Mouse (Mus musculus) adrenal gland, adult 2 months (tissue): ENCODE measurements around the gene Uspl1. TPM values are rescaled to one million over a fixed set of nuclear protein-coding genes. Genes with fewer than 3 reads are reported as not detected.
A peak's percentile ranks its signal among the peaks of the same experiment; 100 is the strongest.

Experiments used
- DNase-seq: peaks from one replicate; pipeline ENCODE4 v3.0.0; 2021
- microRNA-seq, 2 experiments: library from miRNA; unstranded; fragments of <30 nt; microRNA quantifications; one replicate each; pipeline ENCODE4 v1.2.0; 2021
- polyA plus RNA-seq: library from polyadenylated mRNA; depleted of rRNA; stranded (reverse); fragments of >200 nt; gene quantifications from 2 replicates; pipeline ENCODE4 v1.2.3, GENCODE M21; 2012; rRNA removed
- total RNA-seq, 2 experiments: library from RNA; stranded (reverse); gene quantifications; 2 replicates each; pipeline ENCODE4 v1.2.3; 2021

Uspl1 gene
- total and polyA plus RNA-seq, 3 experiments: 4.2 to 40.7 (median 28.5) TPM

DNA sequence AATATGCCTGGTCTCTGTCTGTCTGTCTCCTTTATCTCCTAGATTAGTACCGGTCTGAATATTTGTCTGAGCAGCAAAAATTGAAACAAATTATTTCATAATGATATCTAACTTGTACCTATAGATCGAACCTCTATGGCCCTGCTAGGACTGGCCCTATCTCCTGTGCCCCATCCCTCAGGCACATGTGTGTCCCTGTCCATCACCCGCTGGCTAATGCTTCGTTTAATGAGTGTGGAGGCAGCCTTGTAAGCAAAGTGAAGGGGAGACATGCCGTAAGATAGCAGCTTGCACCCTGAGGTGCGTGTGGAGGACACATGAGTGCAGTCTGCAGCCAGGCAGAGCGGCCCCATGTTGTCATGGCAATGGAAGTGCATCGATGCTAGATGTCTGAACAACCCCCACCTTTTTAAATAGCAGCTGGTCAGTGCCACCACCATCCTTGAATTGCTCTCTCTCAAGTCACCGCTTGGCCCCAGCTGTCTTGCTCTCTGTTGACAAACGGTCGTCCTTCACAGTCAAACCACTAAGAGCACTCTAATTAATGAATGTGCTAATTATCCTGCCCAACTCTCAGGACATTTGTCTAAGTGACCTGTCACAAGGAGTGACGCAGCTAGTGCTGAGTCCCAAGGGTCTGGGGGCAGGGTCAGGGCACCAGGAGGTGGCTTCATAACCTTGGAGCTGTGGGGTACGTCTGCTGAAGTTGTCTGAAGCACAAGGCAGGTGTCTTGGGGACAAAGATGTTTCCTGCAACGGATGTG lies 73.5 kb downstream of the Uspl1 start:
- no peak for DNase-seq

DNA sequence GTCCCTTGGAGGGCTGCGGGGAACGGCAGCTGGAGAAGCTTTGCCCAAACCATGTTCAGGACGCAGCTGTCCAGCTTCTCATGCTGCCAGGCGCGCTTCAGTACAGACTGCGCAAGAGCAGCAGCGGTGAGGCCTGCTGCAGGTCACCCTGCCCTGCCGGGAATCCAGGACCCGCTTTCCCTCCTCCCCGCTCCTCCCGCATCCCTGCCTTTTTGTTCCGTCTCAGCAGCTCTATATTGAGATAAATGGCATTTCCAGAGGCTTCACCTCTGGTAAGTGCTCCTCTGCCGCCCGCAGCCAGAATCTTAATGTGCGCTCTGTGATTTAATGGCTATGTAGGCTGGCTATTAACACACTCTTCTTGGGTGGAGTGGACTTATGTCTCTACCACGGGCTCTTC lies 74.9 kb downstream of the Uspl1 start:
- no peak for DNase-seq

DNA sequence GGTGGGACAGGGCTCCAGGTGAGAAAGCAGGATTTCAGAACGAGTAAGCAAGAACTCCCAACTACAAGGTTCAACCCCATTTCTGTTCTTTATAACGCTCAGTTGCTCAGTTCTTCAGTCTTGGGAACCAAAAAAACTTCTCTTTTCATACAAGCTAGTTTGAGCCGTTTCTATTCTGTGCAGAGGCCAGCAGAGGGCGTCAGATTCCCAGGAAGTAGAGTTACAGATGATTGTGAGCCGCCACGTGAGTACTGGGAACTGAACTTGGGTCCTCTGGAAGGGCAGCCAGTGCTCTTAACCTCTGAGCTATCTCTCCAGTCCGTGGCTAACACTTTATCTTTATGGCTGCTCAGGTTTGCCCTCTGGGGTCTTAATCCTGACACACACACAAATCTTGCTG lies 77.3 kb downstream of the Uspl1 start:
- no peak for DNase-seq

DNA sequence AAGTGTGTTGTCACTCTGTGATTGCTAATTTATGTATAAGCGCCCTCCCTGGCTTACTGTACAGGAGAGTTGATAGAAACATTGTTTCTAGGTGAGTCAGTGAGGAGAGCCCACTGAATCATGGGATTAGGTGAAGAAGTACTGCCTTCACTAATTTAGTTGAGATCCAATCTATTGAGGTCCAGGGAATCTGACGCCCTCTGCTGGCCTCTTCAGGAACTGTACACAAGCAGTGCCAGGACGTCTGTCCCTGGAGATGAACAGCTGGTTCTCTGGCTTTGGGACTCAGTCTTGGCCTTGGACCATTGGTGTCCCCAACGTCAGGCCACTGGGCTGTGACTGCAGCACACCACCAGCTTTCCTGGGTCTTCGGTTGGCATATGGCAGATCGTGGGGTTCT lies 77.7 kb downstream of the Uspl1 start:
- DNase-seq: peak; percentile 44

DNA sequence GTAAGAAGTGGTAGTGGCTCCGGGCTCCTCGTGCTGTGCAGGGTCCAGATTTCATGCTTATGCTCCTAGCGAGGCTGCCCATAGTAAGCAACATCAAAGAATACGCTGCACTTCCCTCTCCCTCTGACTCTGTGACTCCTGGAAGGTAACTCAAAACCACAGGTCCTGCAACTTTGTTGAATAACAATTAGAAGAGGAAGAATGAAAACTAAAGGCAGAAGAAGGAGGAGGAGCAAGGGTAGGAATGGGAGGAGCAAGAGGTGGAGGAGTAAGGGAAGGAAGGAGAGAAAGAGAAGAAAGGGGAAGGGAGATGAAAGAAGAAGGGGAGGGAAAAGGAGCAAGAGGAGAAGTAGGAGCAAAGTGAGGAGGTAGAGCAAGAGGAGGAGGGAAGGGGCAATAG lies 80.3 kb downstream of the Uspl1 start, which contains the start of gene Alox5ap:
TSS of gene Alox5ap (plus strand) at position 363 of the 400 bp plus-strand sequence.
- DNase-seq: no peak

DNA sequence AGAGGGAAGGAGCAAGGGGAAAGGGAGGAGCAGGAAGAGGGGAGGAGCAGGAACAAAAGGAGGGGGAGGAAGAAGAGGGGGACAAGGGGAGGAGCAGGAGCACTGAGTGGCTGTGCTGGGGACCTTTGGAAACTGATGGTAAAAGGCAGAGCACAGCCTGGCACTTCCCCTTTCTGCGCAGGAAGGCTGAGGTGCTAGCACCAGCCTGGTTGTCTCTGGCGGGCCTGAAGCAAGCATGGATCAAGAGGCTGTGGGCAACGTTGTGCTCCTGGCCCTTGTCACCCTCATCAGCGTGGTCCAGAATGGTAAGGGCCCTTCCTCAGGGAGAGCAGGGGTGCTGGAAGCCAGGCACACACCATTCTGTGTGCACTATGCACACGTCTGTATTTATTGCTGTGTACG lies 80.7 kb downstream of the Uspl1 start:
- DNase-seq: no peak

Small RNA genes lying within 50 kb of the gene (microRNA-seq; reads per million reads assigned to microRNA genes)
- 0 reads per million in 2 experiments for gene Gm24105

Other genes with a start within 250 kb of the Uspl1 start
- 1 to 10 TPM; 6.3 to 6.5 TPM for gene Gm42791, start 189.2 kb upstream of the Uspl1 start, total RNA-seq
- not detected in 2 replicates for gene Gm42791, start 189.2 kb upstream of the Uspl1 start, polyA plus RNA-seq
- 100 to 1,000 TPM; 128 to 135 TPM for gene Hmgb1, start 139 bp downstream of the Uspl1 start, total RNA-seq
- gene Hmgb1, start 139 bp downstream of the Uspl1 start, polyA plus RNA-seq: 5.1 and 7.5 TPM in 2 replicates
- gene Alox5ap, start 80.4 kb downstream of the Uspl1 start, total RNA-seq: 10 to 100 TPM; 22.8 to 27.0 TPM
- 9.0 and 9.1 TPM in 2 replicates for gene Alox5ap, start 80.4 kb downstream of the Uspl1 start, polyA plus RNA-seq
- 1 to 10 TPM; 3.4 to 8.8 TPM for gene Medag, start 227.4 kb downstream of the Uspl1 start, total RNA-seq
- gene Medag, start 227.4 kb downstream of the Uspl1 start, polyA plus RNA-seq: 4.1 and 4.6 TPM in 2 replicates